Mouse (Mus musculus) midbrain, embryonic 10.5 days (tissue): ENCODE results near the gene Themis3. TPM values are rescaled to one million over a fixed set of nuclear protein-coding genes. Genes with fewer than 3 reads are reported as not detected.

ENCODE experiments used
- DNase-seq: peaks from one replicate; pipeline ENCODE4 v3.0.0-alpha.2; 2017; ENCODE audit warnings: low spot score
- H3K27ac ChIP-seq: fragments of 300-500 bp; sonication (generic); replicated peaks from 2 replicates; pipeline ENCODE4 v1.5.1; 2016; ENCODE audit warnings: mild to moderate bottlenecking
- H3K27me3 ChIP-seq: fragments of 300-500 bp; sonication (generic); 2 replicates; pipeline ENCODE4 v1.6.1; 2016; ENCODE audit warnings: low read depth, mild to moderate bottlenecking; ENCODE audit not compliant: poor library complexity, severe bottlenecking
- H3K36me3 ChIP-seq: fragments of 300-500 bp; sonication (generic); 2 replicates; pipeline ENCODE4 v1.6.1; 2016; ENCODE audit warnings: mild to moderate bottlenecking, moderate library complexity
- H3K4me1 ChIP-seq: fragments of 300-500 bp; sonication (generic); 2 replicates; pipeline ENCODE4 v1.6.1; 2016
- H3K4me3 ChIP-seq: fragments of 300-500 bp; sonication (generic); 2 replicates; pipeline ENCODE4 v1.5.1; 2016; ENCODE audit warnings: mild to moderate bottlenecking, moderate library complexity
- H3K9me3 ChIP-seq: fragments of 300-500 bp; sonication (generic); replicated peaks from 2 replicates; pipeline ENCODE4 v1.6.1; 2016; ENCODE audit warnings: mild to moderate bottlenecking
- WGBS: fragments of 180-500 bp; shearing (Covaris S2); methylation state at CpG from one replicate; pipeline ENCODE4 v1.1.7; 2016; 5-methylcytosine and 5-hydroxymethylcytosine counted together
- polyA plus RNA-seq: library from polyadenylated mRNA; unstranded; fragments of >200 nt; fragmentation: Nextera tagmentation; extraction: Ambion mirVana; gene quantifications from 2 replicates; pipeline ENCODE4 v1.2.1, GENCODE M21; 2016

Gene Themis3
- polyA plus RNA-seq, 1 experiment from 2014 or later = not detected

GRCm38 (mm10) chr17:66586078-66586477, 8.3 kb downstream of the Themis3 start:
- Histone ChIP-seq H3K4me1 (no peaks in the 10 kb centered on the region), H3K27ac (no peak overlapping the region), H3K9me3 (peaks cover 4% of the 10 kb centered on the region; the same call in 1 of the 2 replicates), H3K27me3 (no peaks in the 10 kb centered on the region), H3K36me3 (no peaks in the 10 kb centered on the region), H3K4me3 (no peak overlapping the region)
- 91% methylated on average over 13 of the region's 13 CpGs for WGBS
- no peak for DNase-seq

- Histone ChIP-seq H3K4me1 (no peaks in the 10 kb centered on the region), H3K36me3 (no peaks in the 10 kb centered on the region), H3K27me3 (no peaks in the 10 kb centered on the region), H3K9me3 (peaks cover 4% of the 10 kb centered on the region; the same call in 1 of the 2 replicates), H3K27ac (no peak overlapping the region), H3K4me3 (no peak overlapping the region)
- WGBS = 85% methylated on average over 5 of the region's 5 CpGs
- no peak for DNase-seq
Observed at GRCm38 (mm10) chr17:66580990-66581389, 13.4 kb downstream of the Themis3 start.

GRCm38 (mm10) chr17:66578007-66578406, 16.4 kb downstream of the Themis3 start:
- WGBS = 22% methylated on average over 6 of the region's 6 CpGs

GRCm38 (mm10) chr17:66577507-66577906, 16.9 kb downstream of the Themis3 start:
- H3K27me3 ChIP-seq = no peaks in the 10 kb centered on the region
- H3K36me3 ChIP-seq = no peaks in the 10 kb centered on the region
- peaks cover 1% of the 10 kb centered on the region; the same call in 1 of the 2 replicates for H3K9me3 ChIP-seq
- 84% methylated on average over 6 of the region's 6 CpGs for WGBS
- H3K4me1 ChIP-seq = no peaks in the 10 kb centered on the region
- H3K4me3 ChIP-seq = no peak overlapping the region
- H3K27ac ChIP-seq = no peak overlapping the region
- no peak for DNase-seq

More at GRCm38 (mm10) chr17:66578007-66578406, 16.4 kb downstream of the Themis3 start:
- H3K4me1 ChIP-seq = no peaks in the 10 kb centered on the region
- no peak overlapping the region for H3K27ac ChIP-seq
- DNase-seq = peak; percentile 40
- no peaks in the 10 kb centered on the region for H3K27me3 ChIP-seq
- peaks cover 4% of the 10 kb centered on the region; the same call in 1 of the 2 replicates for H3K9me3 ChIP-seq
- no peaks in the 10 kb centered on the region for H3K36me3 ChIP-seq
- H3K4me3 ChIP-seq = no peak overlapping the region

GRCm38 (mm10) chr17:66572677-66573060, 21.8 kb downstream of the Themis3 start:
- Histone ChIP-seq H3K36me3 (no peaks in the 10 kb centered on the region), H3K4me1 (no peaks in the 10 kb centered on the region), H3K27me3 (no peaks in the 10 kb centered on the region), H3K4me3 (no peak overlapping the region), H3K27ac (no peak overlapping the region), H3K9me3 (no peaks in the 10 kb centered on the region)
- WGBS = 83% methylated on average over 4 of the region's 4 CpGs
- DNase-seq = no peak

- Histone ChIP-seq H3K4me3 (no peak overlapping the region), H3K4me1 (no peaks in the 10 kb centered on the region), H3K27me3 (no peaks in the 10 kb centered on the region), H3K9me3 (no peaks in the 10 kb centered on the region), H3K27ac (no peak overlapping the region), H3K36me3 (no peaks in the 10 kb centered on the region)
- WGBS = 71% methylated on average over 11 of the region's 11 CpGs
- no peak for DNase-seq
Observed at GRCm38 (mm10) chr17:66571860-66572676, 22.4 kb downstream of the Themis3 start.

- DNase-seq = no peak
- Histone ChIP-seq H3K4me3 (no peak overlapping the region), H3K9me3 (0 out of 2 replicates have a peak, but pooled peaks cover 8% of the 10 kb centered on the region), H3K27ac (no peak overlapping the region), H3K27me3 (no peaks in the 10 kb centered on the region), H3K36me3 (no peaks in the 10 kb centered on the region), H3K4me1 (no peaks in the 10 kb centered on the region)
- 79% methylated on average over 7 of the region's 7 CpGs for WGBS
Observed at GRCm38 (mm10) chr17:66564213-66564612, 30.2 kb downstream of the Themis3 start.

- no peaks in the 10 kb centered on the region for H3K27me3 ChIP-seq
- H3K9me3 ChIP-seq = 0 out of 2 replicates have a peak, but pooled peaks cover 8% of the 10 kb centered on the region
- no peak overlapping the region for H3K27ac ChIP-seq
- no peaks in the 10 kb centered on the region for H3K4me1 ChIP-seq
- H3K4me3 ChIP-seq = no peak overlapping the region
- DNase-seq = no peak
- WGBS = 68% methylated on average over 1 of the region's 1 CpGs
- H3K36me3 ChIP-seq = no peaks in the 10 kb centered on the region
Observed at GRCm38 (mm10) chr17:66563551-66563950, 30.9 kb downstream of the Themis3 start.

GRCm38 (mm10) chr17:66561380-66561779, 33.0 kb downstream of the Themis3 start:
- Histone ChIP-seq H3K27me3 (no peaks in the 10 kb centered on the region), H3K4me1 (no peaks in the 10 kb centered on the region), H3K4me3 (no peak overlapping the region), H3K9me3 (0 out of 2 replicates have a peak, but pooled peaks cover 8% of the 10 kb centered on the region), H3K27ac (no peak overlapping the region), H3K36me3 (no peaks in the 10 kb centered on the region)
- no peak for DNase-seq
- WGBS = 83% methylated on average over 2 of the region's 2 CpGs

- Histone ChIP-seq H3K4me3 (no peak overlapping the region), H3K9me3 (no peaks in the 10 kb centered on the region), H3K4me1 (no peaks in the 10 kb centered on the region), H3K27me3 (no peaks in the 10 kb centered on the region), H3K36me3 (no peaks in the 10 kb centered on the region), H3K27ac (no peak overlapping the region)
- DNase-seq = no peak
- WGBS = 92% methylated on average over 17 of the region's 17 CpGs
Observed at GRCm38 (mm10) chr17:66558404-66559317, 35.8 kb downstream of the Themis3 start.

GRCm38 (mm10) chr17:66552690-66553089, 41.7 kb downstream of the Themis3 start:
- H3K9me3 ChIP-seq = peaks cover 8% of the 10 kb centered on the region; the same call in 1 of the 2 replicates
- DNase-seq = no peak
- H3K4me3 ChIP-seq = no peak overlapping the region
- H3K27me3 ChIP-seq = no peaks in the 10 kb centered on the region
- no peaks in the 10 kb centered on the region for H3K36me3 ChIP-seq
- no peaks in the 10 kb centered on the region for H3K4me1 ChIP-seq
- no peak overlapping the region for H3K27ac ChIP-seq
- 77% methylated on average over 4 of the region's 4 CpGs for WGBS

- H3K4me1 ChIP-seq = no peaks in the 10 kb centered on the region
- WGBS = 86% methylated on average over 5 of the region's 5 CpGs
- no peak for DNase-seq
Observed at GRCm38 (mm10) chr17:66550486-66550885, 43.9 kb downstream of the Themis3 start.

More at GRCm38 (mm10) chr17:66550486-66550885, 43.9 kb downstream of the Themis3 start:
- Histone ChIP-seq H3K36me3 (no peaks in the 10 kb centered on the region), H3K4me3 (no peak overlapping the region), H3K9me3 (peaks cover 8% of the 10 kb centered on the region; the same call in 1 of the 2 replicates), H3K27ac (no peak overlapping the region), H3K27me3 (no peaks in the 10 kb centered on the region)
